Mouse (Mus musculus) left cerebral cortex, adult 18-20 months (tissue): ENCODE results near the gene Smpdl3b. TPM values are rescaled to one million over a fixed set of nuclear protein-coding genes. Genes with fewer than 3 reads are reported as not detected.

Experiments
- DNase-seq, 2 experiments: peaks; one replicate each; pipeline ENCODE4 v3.0.0; 2021 to 2022; ENCODE audit warnings: low spot score in 2 of 2, mixed read lengths in 1 of 2
- total RNA-seq, 2 experiments: library from RNA; stranded (reverse); gene quantifications; 2 replicates each; pipeline ENCODE4 v1.2.3; 2021

The Smpdl3b gene
- total RNA-seq, 2 experiments from 2014 or later = 5.8 to 6.1 TPM

DNA sequence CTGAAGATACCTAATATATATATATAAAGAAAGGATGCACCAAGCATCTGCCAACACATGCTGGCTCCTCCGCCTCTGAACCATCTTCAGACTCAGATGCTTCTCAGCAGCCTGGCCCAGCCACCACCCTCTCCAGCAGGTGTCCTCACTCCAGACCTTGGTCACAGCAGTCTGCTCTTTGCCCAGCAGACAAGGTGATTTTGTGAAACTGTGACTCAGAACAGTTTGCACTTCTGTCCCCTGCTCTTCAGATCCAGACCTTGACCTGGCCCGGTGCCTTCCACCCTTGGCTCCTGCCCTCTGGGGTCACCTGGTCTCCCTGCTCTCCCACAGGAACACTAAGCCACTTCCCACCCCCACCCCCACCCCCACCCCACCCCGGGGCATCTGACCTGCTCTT, 21.2 kb downstream of the Smpdl3b start:
- DNase-seq = no peak

GRCm38 (mm10) chr4:132735389-132735788, 21.7 kb downstream of the Smpdl3b start:
- DNase-seq = no peak

DNA sequence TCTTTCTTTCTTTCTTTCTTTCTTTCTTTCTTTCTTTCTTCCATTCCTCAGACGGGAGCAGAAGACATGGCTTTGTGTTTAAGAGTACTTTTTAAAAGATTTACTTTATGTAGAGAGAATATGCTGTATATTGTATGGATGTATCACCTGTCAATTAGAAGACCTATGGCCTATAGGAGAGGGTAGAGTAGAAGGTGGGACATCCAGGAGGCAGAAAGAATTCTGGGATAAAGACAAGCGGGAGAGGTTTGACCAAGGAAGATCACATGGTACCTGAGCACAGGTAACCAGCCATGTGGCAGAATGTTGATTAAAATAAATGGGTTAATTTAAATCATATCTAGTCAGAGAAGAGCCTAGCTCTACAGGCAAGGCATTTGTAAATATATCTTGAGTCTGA, 22.3 kb downstream of the Smpdl3b start:
- DNase-seq = no peak

DNA sequence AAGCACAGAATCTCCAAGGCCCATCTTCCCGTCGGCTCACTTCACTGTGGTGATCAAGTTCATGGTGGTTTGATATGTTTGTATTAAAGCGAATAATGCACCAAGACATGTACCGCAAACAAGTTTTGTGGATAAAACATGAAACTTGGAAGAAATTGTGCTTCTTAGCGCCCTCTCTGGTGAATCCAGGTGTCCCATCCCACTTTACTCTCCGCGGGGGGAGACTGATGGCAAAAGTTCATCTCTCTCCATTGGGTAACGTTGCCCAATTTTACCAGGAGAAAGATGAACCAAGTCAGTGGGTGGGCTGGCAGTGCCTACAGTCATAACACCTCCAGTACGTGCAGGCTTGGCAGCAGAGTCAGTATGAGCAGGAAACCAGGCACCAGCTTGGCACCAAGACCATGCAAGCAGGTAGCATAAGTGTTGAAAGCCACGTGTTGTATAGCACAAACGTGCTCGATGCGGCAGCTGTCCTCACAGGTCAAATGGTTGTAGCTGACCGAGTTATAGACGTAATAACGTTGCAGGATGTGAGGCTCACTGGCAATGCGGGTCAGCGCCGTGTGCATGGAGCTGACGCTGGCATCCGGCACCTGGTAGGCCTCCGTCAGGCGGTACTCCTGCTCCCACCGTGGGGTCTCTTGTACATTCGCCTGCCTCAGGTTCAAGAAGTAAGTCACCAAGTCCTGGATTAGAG, 23.8 kb downstream of the Smpdl3b start:
- no peak for DNase-seq

- peak; percentile 66 to 68 for DNase-seq
Measured at GRCm38 (mm10) chr4:132732148-132732684, 24.8 kb downstream of the Smpdl3b start, which contains the start of gene Xkr8. TSS of gene Xkr8 (minus strand) at chr4:132732546.

GRCm38 (mm10) chr4:132731616-132732015, 25.4 kb downstream of the Smpdl3b start:
- no peak for DNase-seq

DNA sequence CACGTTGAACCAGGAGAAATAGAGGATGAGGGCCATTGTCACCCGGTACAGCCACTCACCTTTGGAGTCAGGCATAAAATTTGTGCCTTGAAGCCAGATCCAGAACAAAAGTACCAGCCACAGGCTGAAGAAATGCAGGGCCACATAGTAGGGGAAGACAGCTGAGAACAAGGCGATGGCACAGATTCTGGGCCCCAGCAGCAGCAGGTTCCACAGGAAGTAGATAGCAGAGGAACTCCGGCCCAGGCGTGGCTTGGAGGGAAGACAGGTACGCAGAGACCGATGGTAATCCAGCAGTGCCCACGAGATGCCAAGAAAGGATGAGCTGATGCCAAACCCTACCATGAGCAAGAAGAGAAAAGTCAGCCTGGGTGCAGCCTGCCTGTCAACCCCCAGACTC, 28.8 kb downstream of the Smpdl3b start:
- DNase-seq = no peak

- no peak for DNase-seq
Measured at GRCm38 (mm10) chr4:132718251-132718650, 38.8 kb downstream of the Smpdl3b start.

DNA sequence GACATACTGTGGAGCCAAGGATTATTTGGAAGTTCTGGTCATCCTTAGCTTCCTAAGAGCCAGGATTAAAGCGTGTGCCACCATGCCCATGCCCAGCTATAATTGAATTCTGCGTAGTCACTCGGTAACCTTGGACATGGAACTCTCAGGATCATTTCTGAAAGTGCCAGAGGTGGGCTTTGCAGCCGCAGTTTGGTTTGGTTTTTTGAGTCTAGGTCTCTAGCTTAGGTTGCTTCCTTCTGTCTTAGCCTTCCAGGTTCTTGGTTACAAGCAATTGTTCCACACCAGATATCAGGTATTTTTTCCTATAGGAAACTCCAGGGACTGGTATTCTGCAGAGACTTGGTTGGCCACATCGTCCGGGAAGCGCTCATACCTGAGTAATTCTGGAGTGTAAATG, 43.9 kb downstream of the Smpdl3b start:
- no peak for DNase-seq

- DNase-seq = peak in 1 of 2 experiments; percentile 22
Measured at GRCm38 (mm10) chr4:132706885-132707284, 50.2 kb downstream of the Smpdl3b start.

- no peak for DNase-seq
Measured at GRCm38 (mm10) chr4:132702076-132702475, 55.0 kb downstream of the Smpdl3b start.

DNA sequence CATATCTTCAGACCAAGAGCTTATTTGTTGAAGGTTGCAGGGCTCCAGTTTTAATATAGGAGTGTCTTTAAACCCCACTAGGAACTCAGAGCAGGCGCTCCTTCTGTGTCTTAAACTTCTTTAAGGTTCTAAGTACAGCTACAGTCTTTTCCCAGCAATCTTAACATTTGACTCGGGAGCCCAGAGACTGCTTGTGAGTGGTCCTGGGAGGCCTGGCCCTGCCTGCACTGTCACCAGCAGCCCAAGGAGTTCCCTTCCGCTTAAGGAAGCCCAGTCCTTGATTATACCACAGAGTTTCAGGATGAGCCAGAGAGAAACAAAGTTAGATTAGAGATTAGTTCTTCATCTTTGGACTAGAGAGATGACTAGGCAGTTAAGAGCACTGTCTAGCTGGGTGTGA, 63.7 kb downstream of the Smpdl3b start:
- DNase-seq = no peak

DNA sequence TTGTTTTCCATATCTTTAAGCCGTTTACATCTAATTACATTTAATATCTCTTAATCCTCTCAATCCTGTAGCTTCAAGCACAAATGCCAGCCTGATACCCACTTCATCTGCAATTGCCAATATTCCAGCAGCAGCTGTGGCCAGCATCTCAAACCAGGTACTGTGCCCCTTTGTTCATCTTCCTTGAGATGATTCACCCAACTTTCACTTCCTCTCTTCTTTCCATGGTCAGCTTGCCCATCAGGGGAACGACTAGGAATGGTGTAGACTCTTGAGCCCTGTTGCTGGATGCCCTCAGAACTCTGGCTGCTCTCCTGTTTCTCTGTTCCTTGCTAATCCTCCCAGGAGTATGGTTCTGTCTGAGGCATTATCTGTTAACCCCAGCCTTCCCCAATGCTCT, 67.4 kb downstream of the Smpdl3b start:
- no peak for DNase-seq

Other genes starting within 250 kb of the Smpdl3b start
- gene Sesn2, start 246.8 kb downstream of the Smpdl3b start, total RNA-seq = 10 to 100 TPM; 10.6 to 11.4 TPM
- gene Atpif1, start 223.6 kb downstream of the Smpdl3b start, total RNA-seq = 100 to 1,000 TPM; 462 to 494 TPM
- gene Dnajc8, start 221.7 kb downstream of the Smpdl3b start, total RNA-seq = 10 to 100 TPM; 85.4 to 90.8 TPM
- gene Ptafr, start 193.2 kb downstream of the Smpdl3b start, total RNA-seq = 1 to 10 TPM; 1.4 to 1.7 TPM
- gene Eya3, start 118.3 kb downstream of the Smpdl3b start, total RNA-seq = 10 to 100 TPM; 32.3 to 34.6 TPM
- 1 to 10 TPM; 4.7 to 6.9 TPM for gene Xkr8, start 24.7 kb downstream of the Smpdl3b start, total RNA-seq
- 10 to 100 TPM; 15.4 to 16.5 TPM for gene Rpa2, start 11.1 kb upstream of the Smpdl3b start, total RNA-seq
- under 1 TPM; 0.95 to 0.98 TPM for gene Themis2, start 39.1 kb upstream of the Smpdl3b start, total RNA-seq
- 10 to 100 TPM; 40.5 to 44.5 TPM for gene Ppp1r8, start 85.9 kb upstream of the Smpdl3b start, total RNA-seq
- gene Stx12, start 127.3 kb upstream of the Smpdl3b start, total RNA-seq = 100 to 1,000 TPM; 106 to 111 TPM
- 10 to 100 TPM; 53.2 to 58.1 TPM for gene Fam76a, start 165.3 kb upstream of the Smpdl3b start, total RNA-seq
- gene Fgr, start 216.8 kb upstream of the Smpdl3b start, total RNA-seq = under 1 TPM; 0.26 to 0.59 TPM